Mouse (Mus musculus) adrenal gland, postnatal 36 days (tissue): Measurements from ENCODE around the gene Acoxl. TPM values are rescaled to one million over a fixed set of nuclear protein-coding genes. Genes with fewer than 3 reads are reported as not detected.

Source experiments
- DNase-seq, 2 experiments: peaks; one replicate each; pipeline ENCODE4 v3.0.0; 2021; ENCODE audit warnings: mixed read lengths in 1 of 2
- long read RNA-seq, 2 experiments: library from polyadenylated mRNA; stranded (forward); transcript quantifications; one replicate each; pipeline ENCODE4 v2.0.0; 2021; ENCODE audit warnings: borderline sequencing depth in 2 of 2
- total RNA-seq, 2 experiments: library from RNA; stranded (reverse); gene quantifications; 2 replicates each; pipeline ENCODE4 v1.2.3; 2021

The Acoxl gene
- 1 to 10 TPM in 1 of 2 experiments, under 1 TPM in 1; 0.20 to 1.7 TPM for total RNA-seq
- long read RNA-seq, experiment 1, partial matches to known transcripts, result 1 of 7 reads
- long read RNA-seq, experiment 1, other reads (novel, unspliced or antisense), result 6 of 7 reads
- long read RNA-seq, experiment 2, result 0 reads

GRCm38 (mm10) chr2:127838576-127838975 lies at the start of gene Acoxl:
Acoxl (plus strand) TSS chr2:127838876.
- DNase-seq, result no peak

GRCm38 (mm10) chr2:127789138-127789537 lies 49.5 kb upstream of the Acoxl start:
- DNase-seq, result no peak

GRCm38 (mm10) chr2:127789651-127790270 lies 48.9 kb upstream of the Acoxl start:
- no peak for DNase-seq

- DNase-seq, result peak; percentile 92
These were observed 46.6 kb upstream of the Acoxl start, which contains the start of gene Mtln for GRCm38 (mm10) chr2:127791919-127792603. Mtln (minus strand) TSS chr2:127792488.

- peak; percentile 94 to 96 for DNase-seq
These were observed 7.1 kb upstream of the Acoxl start, which contains the start of gene Bub1 for GRCm38 (mm10) chr2:127831401-127832102. Bub1 (minus strand) TSS chr2:127831865.

DNA sequence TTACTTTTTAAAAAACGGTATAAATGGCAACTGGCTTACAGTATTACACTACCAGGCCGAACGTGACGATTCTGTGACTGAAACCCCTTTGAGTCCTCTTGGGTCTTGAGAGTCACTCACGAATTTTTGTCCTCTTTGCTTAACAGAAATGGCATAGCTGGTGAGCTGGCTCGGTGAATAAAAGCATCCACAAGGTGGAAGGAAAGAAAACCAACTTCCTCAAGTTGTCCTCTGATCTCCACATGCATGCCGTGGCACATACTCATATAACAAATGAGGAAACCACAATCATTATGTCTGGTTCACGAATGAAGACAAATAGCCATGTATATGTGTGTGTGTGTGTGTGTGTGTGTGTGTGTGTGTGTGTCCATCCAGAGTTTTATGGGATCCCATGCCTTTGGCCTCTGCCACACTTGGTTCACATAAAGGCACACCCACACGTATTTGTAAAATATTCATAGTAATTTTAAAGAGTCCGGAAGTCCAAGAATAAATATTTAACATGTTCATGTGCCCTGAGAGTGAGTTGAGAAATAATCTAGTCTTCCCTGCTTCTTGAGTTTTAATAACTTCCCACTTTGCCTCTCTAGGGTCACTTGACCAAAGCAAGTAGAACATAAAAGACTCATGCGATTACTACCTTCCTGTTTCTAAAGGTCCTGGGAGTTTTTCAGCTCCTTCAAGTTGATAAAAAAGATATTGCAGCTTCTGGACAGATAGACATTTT lies 6.4 kb upstream of the Acoxl start:
- DNase-seq, result no peak

- peak in 1 of 2 experiments; percentile 24 for DNase-seq
These were observed 5.9 kb upstream of the Acoxl start for GRCm38 (mm10) chr2:127832833-127833190.

GRCm38 (mm10) chr2:127839425-127839824 lies 749 bp downstream of the Acoxl start:
- DNase-seq, result no peak

DNA sequence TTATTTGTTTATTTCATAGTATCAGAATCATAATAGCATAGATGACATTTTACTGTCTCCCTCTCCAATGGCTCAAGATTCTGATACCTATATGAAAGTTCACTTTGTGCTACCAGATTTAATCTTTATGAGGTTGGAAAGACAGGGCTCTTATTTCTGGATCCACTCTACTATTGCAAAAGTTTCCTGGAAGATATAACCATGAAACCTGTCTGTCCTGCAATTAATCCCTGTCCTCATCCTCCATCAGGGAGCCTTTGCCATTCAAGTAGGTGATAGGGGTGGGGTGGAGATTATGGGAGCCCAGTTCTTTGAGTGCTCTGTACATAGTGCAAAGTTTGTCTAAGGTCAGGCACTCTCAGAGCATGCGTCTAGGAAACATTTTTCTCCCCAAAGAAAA lies 2.7 kb downstream of the Acoxl start:
- DNase-seq, result no peak

GRCm38 (mm10) chr2:127842421-127842820 lies 3.7 kb downstream of the Acoxl start:
- no peak for DNase-seq

DNA sequence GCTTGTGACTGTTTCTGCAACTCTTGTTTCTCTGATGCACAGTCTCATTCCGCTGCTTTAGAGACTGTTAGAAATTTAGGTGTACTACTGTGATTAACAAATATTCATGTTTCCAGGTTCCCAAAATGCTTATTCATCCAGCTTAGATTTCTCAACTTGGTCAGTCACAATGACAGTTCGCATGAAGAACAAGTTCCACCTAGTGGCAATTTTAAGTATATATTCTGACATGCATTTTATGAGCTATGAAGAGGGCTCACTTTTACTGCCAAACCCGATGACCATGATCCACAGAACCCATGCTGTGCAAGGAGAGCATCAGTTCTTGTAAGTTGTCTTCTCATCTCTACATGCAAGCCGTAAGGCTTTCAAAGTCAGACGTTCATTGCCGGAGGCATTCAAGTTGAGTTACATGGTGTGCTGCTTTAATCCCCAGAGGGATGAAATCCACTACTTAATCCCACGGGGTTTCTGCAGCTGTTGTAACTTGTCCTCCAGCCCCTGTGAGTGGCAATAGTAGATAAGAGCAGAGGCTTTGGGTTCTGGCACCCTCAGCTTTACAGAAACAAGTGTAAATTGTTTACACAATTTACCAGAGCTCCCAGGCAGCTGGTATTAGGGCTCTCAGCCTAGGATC lies 6.8 kb downstream of the Acoxl start:
- DNase-seq, result peak in 1 of 2 experiments; percentile 8

GRCm38 (mm10) chr2:127846008-127846407 lies 7.3 kb downstream of the Acoxl start:
- no peak for DNase-seq

- no peak for DNase-seq
These were observed 7.9 kb downstream of the Acoxl start for GRCm38 (mm10) chr2:127846571-127846970.

- DNase-seq, result peak in 1 of 2 experiments; percentile 15
These were observed 11.7 kb downstream of the Acoxl start for GRCm38 (mm10) chr2:127850371-127850770.

GRCm38 (mm10) chr2:127854332-127854991 lies 15.8 kb downstream of the Acoxl start:
- DNase-seq, result peak; percentile 31 to 58

DNA sequence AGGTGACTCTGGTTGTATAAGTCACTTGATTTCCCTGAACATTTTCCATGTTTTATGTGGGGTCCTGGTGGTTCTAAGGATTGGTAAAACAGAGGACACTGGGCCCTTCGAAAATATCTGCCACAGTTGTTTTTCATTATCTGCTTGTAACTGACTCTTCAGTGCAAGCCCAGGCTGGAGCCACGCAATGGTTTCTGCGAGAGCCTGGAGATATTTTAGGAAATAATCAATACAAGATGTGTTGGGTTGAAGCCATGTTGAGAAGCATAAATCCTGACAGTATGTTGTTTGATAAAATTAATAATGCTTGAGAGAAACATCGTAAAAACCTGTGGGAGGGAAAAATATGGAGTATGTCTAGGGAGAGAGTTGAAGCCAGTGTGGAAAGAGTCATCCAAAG lies 25.7 kb downstream of the Acoxl start:
- DNase-seq, result no peak

DNA sequence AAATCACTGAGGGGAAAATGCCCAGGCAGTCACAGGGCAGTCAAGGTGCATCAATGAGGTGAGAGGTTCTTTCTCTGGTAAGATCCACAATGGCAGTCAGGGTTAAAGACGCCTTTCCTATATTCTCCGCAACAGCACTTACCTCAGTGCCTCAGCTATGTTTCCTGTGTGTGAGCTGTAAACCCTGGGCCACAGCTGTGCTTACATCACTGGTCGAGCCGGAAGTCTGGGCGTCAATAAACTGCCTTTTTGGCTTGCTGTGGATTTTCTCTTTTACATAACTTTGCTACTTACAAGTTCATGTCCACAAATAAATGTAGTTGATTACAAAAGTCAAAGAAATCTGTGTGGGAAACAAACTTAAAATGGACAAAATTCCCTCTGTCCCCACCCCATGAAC lies 42.4 kb downstream of the Acoxl start:
- DNase-seq, result no peak

- peak; percentile 88 to 90 for DNase-seq
These were observed 50.8 kb downstream of the Acoxl start for GRCm38 (mm10) chr2:127889432-127889831.

GRCm38 (mm10) chr2:127889979-127890378 lies 51.3 kb downstream of the Acoxl start:
- DNase-seq, result no peak

DNA sequence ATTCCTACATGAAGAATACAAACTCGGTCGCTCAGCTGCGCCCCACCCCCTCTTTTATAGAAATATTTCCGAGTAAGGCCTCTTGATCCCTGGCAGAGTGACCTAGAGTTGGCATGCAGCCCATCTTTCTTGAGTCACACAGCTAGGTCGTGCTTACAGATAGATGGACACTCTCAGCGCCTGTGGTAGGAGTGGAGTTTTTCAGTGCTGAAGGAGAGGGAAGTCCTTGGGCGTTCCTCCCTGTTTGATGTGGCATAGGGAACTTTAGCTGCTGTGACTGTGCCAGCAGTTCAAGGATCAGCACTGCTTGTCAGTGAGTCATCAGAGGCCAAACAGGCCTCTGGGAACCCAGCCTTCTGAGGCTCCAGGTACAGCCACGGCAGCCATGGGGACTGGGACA lies 51.9 kb downstream of the Acoxl start:
- peak; percentile 89 to 90 for DNase-seq

- no peak for DNase-seq
These were observed 52.4 kb downstream of the Acoxl start for GRCm38 (mm10) chr2:127891056-127891455.
